Mouse (Mus musculus) kidney, adult 2 months (tissue): Measurements from ENCODE around the gene Spryd4.

Experiments
- CTCF ChIP-seq: fragments of 200-500 bp; conservative IDR thresholded peaks from 2 replicates; pipeline ENCODE4 v1.5.1; 2011; ENCODE audit warnings: low read depth, mild to moderate bottlenecking, control low read depth, low read length, moderate library complexity, mixed read lengths; ENCODE audit not compliant: insufficient read depth, insufficient read length
- POLR2A ChIP-seq: fragments of 200-500 bp; IDR thresholded peaks from one replicate; pipeline ENCODE4 v1.6.1; 2011; ENCODE audit warnings: low read depth, low read length, control low read depth

DNA sequence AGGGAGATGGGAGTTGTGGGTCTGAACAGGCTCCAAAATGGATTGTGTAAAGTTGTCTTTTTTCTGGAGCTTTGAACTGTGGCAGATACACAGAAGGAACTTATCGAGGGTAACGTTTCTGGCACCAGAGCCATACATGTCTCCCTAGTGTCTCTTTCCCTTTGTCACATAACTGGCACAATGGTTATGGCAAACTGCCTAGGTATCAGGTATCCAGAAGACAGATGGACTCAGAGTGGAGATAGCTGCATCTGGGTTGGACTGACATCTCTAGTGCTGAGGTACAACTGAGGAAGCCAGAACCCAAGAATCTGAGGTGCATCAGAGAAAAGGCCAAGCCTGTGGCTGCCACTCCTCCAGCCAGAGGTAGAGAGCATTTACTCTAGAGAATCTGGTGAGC, 1.5 kb downstream of the Spryd4 start:
- TF ChIP-seq CTCF (no peak), POLR2A (no peak)
